Mouse (Mus musculus) liver, embryonic 13.5 days (tissue): ENCODE results near the gene Afdn. TPM values are rescaled to one million over a fixed set of nuclear protein-coding genes. Genes with fewer than 3 reads are reported as not detected.
A peak's percentile ranks its signal among the peaks of the same experiment; 100 is the strongest.
"Not testable (repeated sequence)": the region's sequence is repeated elsewhere in the genome, so short reads cannot be mapped to it uniquely, and the experiment has no call there.

Experiments used
- ATAC-seq: fragments of 200-750 bp; cut with Nextera tagmentation; 2 replicates; pipeline ENCODE4 v1.8.0; 2017; ENCODE audit warnings: low read depth, mild to moderate bottlenecking, moderate number of reproducible peaks, moderate library complexity
- DNase-seq: peaks from one replicate; pipeline ENCODE4 v3.0.0; 2022
- H3K27ac ChIP-seq: fragments of 300-500 bp; sonication (generic); 2 replicates; pipeline ENCODE4 v1.5.1; 2015; ENCODE audit warnings: moderate library complexity, mild to moderate bottlenecking, inconsistent platforms
- H3K27me3 ChIP-seq: fragments of 300-500 bp; sonication (generic); 2 replicates; pipeline ENCODE4 v1.6.1; 2015; ENCODE audit warnings: mild to moderate bottlenecking, inconsistent platforms
- H3K36me3 ChIP-seq: fragments of 300-500 bp; sonication (generic); 2 replicates; pipeline ENCODE4 v1.6.1; 2015; ENCODE audit warnings: mild to moderate bottlenecking, inconsistent platforms
- H3K4me1 ChIP-seq: fragments of 300-500 bp; sonication (generic); replicated peaks from 2 replicates; pipeline ENCODE4 v1.6.1; 2015; ENCODE audit warnings: inconsistent platforms
- H3K4me2 ChIP-seq: fragments of 300-500 bp; sonication (generic); 2 replicates; pipeline ENCODE4 v1.6.1; 2015; ENCODE audit warnings: inconsistent platforms, mild to moderate bottlenecking, moderate library complexity
- H3K4me3 ChIP-seq: fragments of 300-500 bp; sonication (generic); replicated peaks from 2 replicates; pipeline ENCODE4 v1.5.1; 2015; ENCODE audit warnings: mild to moderate bottlenecking, inconsistent platforms
- H3K9ac ChIP-seq: fragments of 300-500 bp; sonication (generic); 2 replicates; pipeline ENCODE4 v1.6.1; 2015; ENCODE audit warnings: mild to moderate bottlenecking, inconsistent platforms
- H3K9me3 ChIP-seq: fragments of 300-500 bp; sonication (generic); replicated peaks from 2 replicates; pipeline ENCODE4 v1.6.1; 2016; ENCODE audit warnings: inconsistent platforms
- WGBS: fragments of 180-500 bp; shearing (Covaris S2); methylation state at CpG from one replicate; pipeline ENCODE4 v1.1.7; 2015; ENCODE audit not compliant: insufficient replicate concordance; 5-methylcytosine and 5-hydroxymethylcytosine counted together
- polyA plus RNA-seq: library from polyadenylated mRNA; unstranded; fragments of >200 nt; fragmentation: Nextera tagmentation; extraction: Ambion mirVana; gene quantifications from 2 replicates; pipeline ENCODE4 v1.2.1, GENCODE M21; 2015

Gene Afdn
- polyA plus RNA-seq, 1 experiment from 2014 or later = 11.8 TPM

DNA sequence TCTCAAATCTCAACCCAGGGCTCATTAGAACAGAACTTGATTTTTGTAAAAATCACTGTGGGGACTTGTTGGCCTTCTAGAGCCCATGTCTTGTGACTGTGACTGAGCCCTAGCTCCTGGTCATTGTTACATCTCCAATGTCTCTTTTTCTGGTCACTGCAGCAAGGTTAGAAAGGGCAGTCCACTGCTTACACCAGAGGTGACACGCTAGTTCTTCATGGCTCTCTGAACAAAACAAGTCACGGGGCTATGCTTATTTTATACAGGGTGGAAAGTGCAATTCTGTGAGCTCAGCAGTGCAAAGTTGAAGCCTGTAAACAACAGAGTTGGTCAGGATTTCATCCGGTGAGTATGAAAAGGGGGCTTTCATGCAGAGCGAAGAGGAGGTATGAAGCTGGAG, 6.4 kb upstream of the Afdn start:
- no peak overlapping the region for H3K4me2 ChIP-seq
- H3K27ac ChIP-seq = no peak overlapping the region
- DNase-seq (no peak), ATAC-seq (no peak)
- no peak overlapping the region for H3K9ac ChIP-seq
- no peak overlapping the region for H3K4me3 ChIP-seq
- no peaks in the 10 kb centered on the region for H3K36me3 ChIP-seq
- H3K4me1 ChIP-seq = no peaks in the 10 kb centered on the region
- peaks cover 24% of the 10 kb centered on the region for H3K27me3 ChIP-seq
- H3K9me3 ChIP-seq = no peaks in the 10 kb centered on the region
- 73% methylated on average over 4 of the region's 4 CpGs for WGBS

DNA sequence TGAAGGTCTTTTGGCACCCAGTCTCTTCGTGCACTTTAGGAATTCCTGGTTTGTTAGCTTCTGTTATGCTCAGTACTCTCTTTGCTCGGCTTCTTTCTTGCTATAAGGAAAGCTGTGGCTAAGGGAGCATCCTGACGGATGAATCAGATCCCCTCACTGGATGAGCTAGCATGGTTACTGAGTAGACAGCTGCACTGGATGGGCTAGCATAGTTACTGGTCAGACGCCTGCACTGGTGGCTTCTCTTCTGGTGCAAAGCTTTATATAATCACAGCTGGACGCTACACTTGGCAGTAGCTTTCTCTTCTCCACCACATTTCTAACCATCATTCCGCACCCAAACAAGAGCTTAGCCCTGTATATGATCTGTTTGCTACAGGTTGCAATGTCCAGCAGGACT, 5.4 kb upstream of the Afdn start:
- 54% methylated on average over 6 of the region's 6 CpGs for WGBS
- Histone ChIP-seq H3K4me2 (no peak overlapping the region), H3K4me1 (no peaks in the 10 kb centered on the region), H3K4me3 (no peak overlapping the region), H3K9ac (no peak overlapping the region), H3K27ac (no peak overlapping the region), H3K36me3 (no peaks in the 10 kb centered on the region), H3K27me3 (peaks cover 34% of the 10 kb centered on the region), H3K9me3 (no peaks in the 10 kb centered on the region)
- DNase-seq (no peak), ATAC-seq (no peak)

DNA sequence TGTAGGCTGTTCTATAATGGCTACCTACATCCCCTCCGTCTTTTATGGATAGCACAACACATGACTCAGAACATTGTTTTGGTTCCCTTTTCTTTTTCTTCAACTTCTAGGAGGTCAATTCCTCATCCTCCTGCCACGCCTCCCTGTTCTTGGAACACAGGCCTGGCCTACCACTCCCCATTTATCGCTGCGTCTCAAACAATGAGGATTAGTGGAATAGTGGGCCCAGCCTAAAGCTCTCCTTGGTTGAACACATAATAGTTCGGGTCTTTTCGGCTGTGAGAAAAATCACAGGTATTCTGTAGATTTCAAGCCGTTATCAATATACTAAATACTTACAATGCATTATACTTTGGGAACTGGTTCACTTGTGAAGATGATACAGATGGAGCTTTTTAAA, 1.8 kb upstream of the Afdn start:
- H3K4me2 ChIP-seq = no peak overlapping the region
- H3K9ac ChIP-seq = no peak overlapping the region
- H3K9me3 ChIP-seq = no peaks in the 10 kb centered on the region
- H3K4me3 ChIP-seq = no peak overlapping the region
- H3K27ac ChIP-seq = no peak overlapping the region
- peaks cover 6% of the 10 kb centered on the region; the same call in 1 of the 2 replicates for H3K4me1 ChIP-seq
- ATAC-seq (no peak), DNase-seq (no peak)
- no peaks in the 10 kb centered on the region for H3K36me3 ChIP-seq
- 73% methylated on average over 7 of the region's 7 CpGs for WGBS
- H3K27me3 ChIP-seq = peaks cover 63% of the 10 kb centered on the region

- H3K9me3 ChIP-seq = no peaks in the 10 kb centered on the region
- peak overlapping the region; percentile 67 for H3K4me2 ChIP-seq
- peak overlapping the region; percentile 47 for H3K27ac ChIP-seq
- peaks cover 63% of the 10 kb centered on the region for H3K27me3 ChIP-seq
- no peak for ATAC-seq
- peak overlapping the region; percentile 37 for H3K9ac ChIP-seq
- no peaks in the 10 kb centered on the region for H3K36me3 ChIP-seq
- no peak for DNase-seq
- 19% methylated on average over 13 of the region's 13 CpGs for WGBS
- H3K4me3 ChIP-seq = peak overlapping the region; percentile 63
- H3K4me1 ChIP-seq = peaks cover 6% of the 10 kb centered on the region; the same call in 1 of the 2 replicates
These were observed 1.0 kb upstream of the Afdn start for GRCm38 (mm10) chr17:13759156-13759852.

DNA sequence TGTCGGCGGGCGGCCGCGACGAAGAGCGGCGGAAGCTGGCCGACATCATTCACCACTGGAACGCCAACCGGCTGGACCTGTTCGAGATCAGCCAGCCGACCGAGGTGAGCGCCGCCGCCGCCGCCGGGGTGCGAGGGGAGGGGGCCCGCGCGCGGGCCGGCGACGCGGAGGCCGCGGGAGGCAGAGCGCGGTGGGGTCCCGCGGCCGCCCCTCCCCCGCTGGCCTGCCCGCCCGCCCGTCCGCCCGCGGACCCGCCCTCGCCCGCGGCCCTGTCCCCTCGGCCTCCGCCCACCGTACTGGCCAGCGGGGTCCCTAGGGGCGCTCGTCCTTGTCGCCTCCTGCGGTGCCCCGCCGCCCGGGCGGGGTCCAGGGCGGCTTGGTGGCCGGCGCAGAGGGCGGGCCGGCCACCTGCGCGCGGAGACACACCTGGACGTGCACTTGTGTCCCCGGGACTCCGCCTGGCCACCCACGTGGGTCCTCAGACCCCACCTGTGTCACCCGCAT, 388 bp downstream of the Afdn start:
- Histone ChIP-seq H3K27ac (no peak overlapping the region; the same call in 1 of the 2 replicates), H3K36me3 (no peaks in the 10 kb centered on the region), H3K9me3 (no peaks in the 10 kb centered on the region), H3K9ac (peak overlapping the region; percentile 68), H3K4me1 (peaks cover 6% of the 10 kb centered on the region; the same call in 1 of the 2 replicates), H3K27me3 (peaks cover 61% of the 10 kb centered on the region), H3K4me3 (peak overlapping the region; percentile 63), H3K4me2 (peak overlapping the region; percentile 67)
- WGBS = under 1% methylated on average over 53 of the region's 72 CpGs
- DNase-seq = no peak
- peak; percentile 31 for ATAC-seq

- Histone ChIP-seq H3K9ac (peak within 1 kb of the TSS; percentile 68), H3K36me3 (no peaks in the 10 kb centered on the region), H3K4me2 (peak within 1 kb of the TSS; percentile 67), H3K4me3 (peak within 1 kb of the TSS; percentile 63), H3K27ac (no peak within 1 kb of the TSS; the same call in 1 of the 2 replicates), H3K27me3 (peaks cover 61% of the 10 kb centered on the region), H3K4me1 (peaks cover 6% of the 10 kb centered on the region; the same call in 1 of the 2 replicates), H3K9me3 (no peaks in the 10 kb centered on the region)
- 2% methylated on average over 74 of the region's 74 CpGs for WGBS
- DNase-seq = no peak
- peak; percentile 23 for ATAC-seq
These were observed 1.0 kb downstream of the Afdn start, which contains the start of gene Tcte2 for GRCm38 (mm10) chr17:13761179-13761913. TSS of gene Tcte2 (minus strand) at chr17:13761825.

GRCm38 (mm10) chr17:13763819-13764218, 3.5 kb downstream of the Afdn start:
- H3K9ac ChIP-seq = no peak overlapping the region
- peaks cover 6% of the 10 kb centered on the region; the same call in 1 of the 2 replicates for H3K4me1 ChIP-seq
- peaks cover 43% of the 10 kb centered on the region for H3K27me3 ChIP-seq
- H3K36me3 ChIP-seq = no peaks in the 10 kb centered on the region
- no peak for DNase-seq
- ATAC-seq = no peak
- H3K4me3 ChIP-seq = no peak overlapping the region
- 63% methylated on average over 1 of the region's 1 CpGs for WGBS
- no peak overlapping the region for H3K27ac ChIP-seq
- no peaks in the 10 kb centered on the region for H3K9me3 ChIP-seq
- H3K4me2 ChIP-seq = no peak overlapping the region

- H3K27me3 ChIP-seq = peaks cover 33% of the 10 kb centered on the region
- not testable (repeated sequence) for ATAC-seq, H3K4me2 ChIP-seq, H3K36me3 ChIP-seq, H3K4me1 ChIP-seq, DNase-seq, H3K4me3 ChIP-seq, H3K9ac ChIP-seq, H3K9me3 ChIP-seq, H3K27ac ChIP-seq
- WGBS = 76% methylated on average over 2 of the region's 2 CpGs
These were observed 4.6 kb downstream of the Afdn start for GRCm38 (mm10) chr17:13764911-13765310.

DNA sequence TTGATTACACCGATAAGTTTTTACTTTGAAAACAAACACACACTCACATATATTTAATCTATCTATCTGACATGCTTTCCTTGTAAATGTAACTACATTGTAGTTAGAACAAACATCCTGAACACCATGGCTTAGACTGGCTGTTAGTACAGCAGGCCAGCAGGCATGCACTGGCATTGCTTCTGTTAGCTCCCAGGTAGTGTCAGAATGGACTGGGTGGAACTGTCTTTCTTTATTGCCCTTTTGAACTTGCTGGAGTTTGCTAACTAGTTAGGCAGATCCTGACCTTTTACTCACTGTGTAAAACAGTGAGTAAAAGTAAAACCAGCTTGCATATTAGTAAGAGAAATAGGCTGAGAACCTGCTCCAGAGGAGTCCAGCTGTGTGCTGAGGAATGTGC, 8.2 kb downstream of the Afdn start:
- Histone ChIP-seq H3K36me3 (no peaks in the 10 kb centered on the region), H3K27me3 (0 out of 2 replicates have a peak, but pooled peaks cover 3% of the 10 kb centered on the region), H3K4me1 (no peaks in the 10 kb centered on the region), H3K9me3 (no peaks in the 10 kb centered on the region), H3K4me3 (no peak overlapping the region), H3K4me2 (no peak overlapping the region), H3K27ac (peak overlapping the region; percentile 34; the same call in 1 of the 2 replicates), H3K9ac (no peak overlapping the region)
- no peak for DNase-seq
- ATAC-seq = 0 out of 2 replicates have a peak, but pooled peaks have one; percentile 29
- 79% methylated on average over 1 of the region's 1 CpGs for WGBS

DNA sequence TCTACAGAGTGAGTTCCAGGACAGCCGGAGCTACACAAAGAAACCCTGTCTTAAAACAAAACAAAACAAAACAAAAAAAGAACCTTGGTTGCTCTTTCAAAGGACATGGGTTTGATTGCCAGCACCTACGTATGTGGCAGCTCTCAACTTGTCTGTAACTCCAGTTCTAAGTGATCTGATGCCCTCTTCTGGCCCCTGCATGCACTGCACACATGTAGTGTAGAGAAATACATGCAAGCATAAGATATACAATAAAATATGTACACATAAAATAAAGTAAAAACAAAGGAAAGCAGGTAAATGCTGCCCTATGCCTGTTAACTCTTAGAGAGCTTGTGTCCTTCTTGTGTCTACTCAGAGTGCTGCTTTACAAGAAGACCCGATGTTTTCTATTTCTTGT, 8.9 kb downstream of the Afdn start:
- H3K27ac ChIP-seq = peak overlapping the region; percentile 34
- H3K9ac ChIP-seq = no peak overlapping the region
- H3K4me1 ChIP-seq = no peaks in the 10 kb centered on the region
- no peak for ATAC-seq
- no peak overlapping the region for H3K4me2 ChIP-seq
- H3K4me3 ChIP-seq = no peak overlapping the region
- DNase-seq = no peak
- H3K36me3 ChIP-seq = no peaks in the 10 kb centered on the region
- H3K9me3 ChIP-seq = no peaks in the 10 kb centered on the region
- 0 out of 2 replicates have a peak, but pooled peaks cover 3% of the 10 kb centered on the region for H3K27me3 ChIP-seq
- 69% methylated on average over 3 of the region's 3 CpGs for WGBS

DNA sequence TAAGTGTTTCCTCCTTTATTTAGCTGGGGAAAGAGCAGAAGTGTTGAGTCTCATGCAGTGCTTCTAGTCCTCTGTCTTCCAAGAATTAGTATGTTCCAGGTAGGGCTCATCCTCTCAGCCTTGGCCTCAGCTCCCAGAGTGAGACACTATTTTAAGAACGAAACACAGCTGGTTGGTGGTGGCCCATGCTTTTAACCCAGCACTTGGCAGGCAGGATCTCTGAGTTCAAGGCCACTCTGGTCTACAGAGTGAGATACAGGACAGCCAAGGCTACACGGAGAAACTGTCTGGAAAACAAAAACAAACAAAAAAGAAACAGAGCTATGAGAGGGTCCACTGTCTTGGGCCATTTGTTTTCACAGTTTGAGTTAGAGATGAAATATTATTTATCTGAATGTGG, 17.3 kb downstream of the Afdn start:
- H3K27ac ChIP-seq = no peak overlapping the region
- WGBS = 41% methylated on average over 2 of the region's 2 CpGs
- no peaks in the 10 kb centered on the region for H3K36me3 ChIP-seq
- no peaks in the 10 kb centered on the region for H3K27me3 ChIP-seq
- DNase-seq = no peak
- no peak overlapping the region for H3K4me3 ChIP-seq
- no peaks in the 10 kb centered on the region for H3K4me1 ChIP-seq
- H3K9ac ChIP-seq = no peak overlapping the region
- ATAC-seq = no peak
- no peaks in the 10 kb centered on the region for H3K9me3 ChIP-seq
- no peak overlapping the region for H3K4me2 ChIP-seq
